Mouse (Mus musculus) embryonic facial prominence, embryonic 15.5 days (tissue): ENCODE results near the gene Cgnl1. TPM values are rescaled to one million over a fixed set of nuclear protein-coding genes. Genes with fewer than 3 reads are reported as not detected.

ENCODE experiments used
- ATAC-seq: fragments of 200-750 bp; cut with Nextera tagmentation; 2 replicates; pipeline ENCODE4 v1.8.0; 2017; ENCODE audit warnings: low read depth, moderate TSS enrichment; ENCODE audit not compliant: insufficient number of reproducible peaks, low FRiP score, low TSS enrichment
- H3K27ac ChIP-seq: fragments of 300-500 bp; sonication (generic); replicated peaks from 2 replicates; pipeline ENCODE4 v1.5.1; 2015; ENCODE audit warnings: mild to moderate bottlenecking, inconsistent platforms
- H3K27me3 ChIP-seq: fragments of 300-500 bp; sonication (generic); 2 replicates; pipeline ENCODE4 v1.6.1; 2015; ENCODE audit warnings: inconsistent platforms
- H3K36me3 ChIP-seq: fragments of 300-500 bp; sonication (generic); 2 replicates; pipeline ENCODE4 v1.6.1; 2015; ENCODE audit warnings: mild to moderate bottlenecking, inconsistent platforms
- H3K4me1 ChIP-seq: fragments of 300-500 bp; sonication (generic); 2 replicates; pipeline ENCODE4 v1.6.1; 2015; ENCODE audit warnings: inconsistent platforms
- H3K4me2 ChIP-seq: fragments of 300-500 bp; sonication (generic); replicated peaks from 2 replicates; pipeline ENCODE4 v1.6.1; 2015; ENCODE audit warnings: mild to moderate bottlenecking, inconsistent platforms
- H3K4me3 ChIP-seq: fragments of 300-500 bp; sonication (generic); replicated peaks from 2 replicates; pipeline ENCODE4 v1.5.1; 2015; ENCODE audit warnings: mild to moderate bottlenecking, inconsistent platforms
- H3K9ac ChIP-seq: fragments of 300-500 bp; sonication (generic); 2 replicates; pipeline ENCODE4 v1.6.1; 2015; ENCODE audit warnings: inconsistent platforms
- H3K9me3 ChIP-seq: fragments of 300-500 bp; sonication (generic); replicated peaks from 2 replicates; pipeline ENCODE4 v1.6.1; 2016; ENCODE audit warnings: inconsistent platforms
- WGBS: fragments of 180-500 bp; shearing (Covaris S2); methylation state at CpG from one replicate; pipeline ENCODE4 v1.1.7; 2015; 5-methylcytosine and 5-hydroxymethylcytosine counted together
- polyA plus RNA-seq: library from polyadenylated mRNA; unstranded; fragments of >200 nt; fragmentation: Nextera tagmentation; extraction: Ambion mirVana; gene quantifications from 2 replicates; pipeline ENCODE4 v1.2.1, GENCODE M21; 2015

Gene Cgnl1
- polyA plus RNA-seq, result 10.8 TPM in 2 replicates

DNA sequence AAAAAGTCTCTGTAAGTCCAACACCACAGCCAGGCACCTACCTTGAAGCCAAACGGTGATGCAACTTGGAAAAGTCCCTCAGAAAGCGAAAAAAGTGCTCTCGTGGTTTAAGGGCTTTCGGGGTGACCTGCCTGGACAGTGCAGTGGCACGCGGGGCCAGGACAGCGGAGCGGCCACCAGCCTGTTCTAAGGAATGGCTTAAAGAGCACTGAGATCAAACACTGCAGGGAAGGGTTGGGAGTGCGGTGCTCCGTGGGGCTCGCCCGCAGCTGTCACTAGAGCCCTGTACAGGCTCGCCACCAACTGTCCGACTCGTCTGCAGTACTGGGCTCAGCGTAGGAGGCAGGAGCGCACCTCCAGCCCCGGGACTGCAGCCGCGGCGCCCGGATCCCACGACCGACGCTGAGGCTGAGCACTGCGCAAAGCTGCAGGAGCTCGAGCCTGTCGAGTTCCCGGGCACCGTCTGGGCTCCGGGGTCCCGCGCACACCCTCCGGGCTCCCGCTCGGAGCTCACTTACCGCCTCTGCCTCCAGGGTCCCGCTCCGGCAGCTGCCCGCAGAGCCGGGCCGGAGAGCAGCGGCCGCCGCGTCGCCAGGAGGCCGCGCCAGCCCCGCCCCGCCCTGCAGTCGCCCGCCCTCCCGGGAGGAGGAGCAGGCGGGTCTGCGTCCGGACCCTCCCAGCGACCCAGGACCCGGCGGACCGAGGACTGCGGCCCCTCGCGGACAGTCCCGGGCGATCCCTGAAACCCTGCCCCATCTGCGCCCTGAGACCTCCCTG is at the start of gene Cgnl1:
Gene Cgnl1, minus strand, starts transcription at position 612 of the 777 bp plus-strand sequence.
- Histone ChIP-seq H3K4me3 (peak within 1 kb of the TSS; percentile 73), H3K9me3 (no peaks in the 10 kb centered on the region), H3K9ac (peak within 1 kb of the TSS; percentile 47), H3K4me1 (peaks cover 19% of the 10 kb centered on the region), H3K27ac (peak within 1 kb of the TSS; percentile 79), H3K36me3 (no peaks in the 10 kb centered on the region), H3K27me3 (no peaks in the 10 kb centered on the region), H3K4me2 (peak within 1 kb of the TSS; percentile 87)
- ATAC-seq, result peak; percentile 88
- under 1% methylated on average over 63 of the region's 67 CpGs for WGBS

DNA sequence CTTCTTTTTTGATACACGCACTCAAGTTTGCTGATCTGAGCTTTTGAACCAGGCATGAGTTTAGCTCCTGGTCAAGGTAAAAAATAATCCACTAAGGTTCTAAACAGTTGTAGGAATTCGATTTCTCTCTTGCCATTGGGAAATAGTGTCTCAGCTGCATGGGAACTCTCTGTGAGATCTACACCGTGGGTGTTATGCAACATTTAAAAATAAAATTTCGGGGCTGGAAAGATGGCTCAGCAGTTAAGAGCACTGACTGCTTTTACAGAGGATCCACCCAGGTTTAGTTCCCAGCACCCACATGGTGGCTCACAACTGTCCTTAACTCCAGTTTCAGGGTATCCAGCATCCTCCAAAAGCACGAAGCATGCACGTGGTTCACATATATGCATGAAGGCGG is 47.1 kb upstream of the Cgnl1 start:
- WGBS, result 87% methylated on average over 7 of the region's 7 CpGs
- Histone ChIP-seq H3K27me3 (no peaks in the 10 kb centered on the region), H3K4me2 (no peak overlapping the region), H3K4me1 (0 out of 2 replicates have a peak, but pooled peaks cover 4% of the 10 kb centered on the region), H3K27ac (no peak overlapping the region), H3K9me3 (no peaks in the 10 kb centered on the region), H3K9ac (no peak overlapping the region), H3K36me3 (no peaks in the 10 kb centered on the region), H3K4me3 (no peak overlapping the region)
- ATAC-seq, result no peak

GRCm38 (mm10) chr9:71816121-71816520 is 44.7 kb upstream of the Cgnl1 start:
- Histone ChIP-seq H3K27ac (no peak overlapping the region), H3K4me2 (no peak overlapping the region), H3K36me3 (no peaks in the 10 kb centered on the region), H3K27me3 (no peaks in the 10 kb centered on the region), H3K9ac (no peak overlapping the region), H3K4me3 (no peak overlapping the region), H3K9me3 (no peaks in the 10 kb centered on the region), H3K4me1 (peaks cover 4% of the 10 kb centered on the region; the same call in 1 of the 2 replicates)
- ATAC-seq, result no peak
- 45% methylated on average over 3 of the region's 3 CpGs for WGBS

- ATAC-seq, result no peak
- 84% methylated on average over 3 of the region's 3 CpGs for WGBS
Observed at GRCm38 (mm10) chr9:71813565-71813964, 42.2 kb upstream of the Cgnl1 start.

DNA sequence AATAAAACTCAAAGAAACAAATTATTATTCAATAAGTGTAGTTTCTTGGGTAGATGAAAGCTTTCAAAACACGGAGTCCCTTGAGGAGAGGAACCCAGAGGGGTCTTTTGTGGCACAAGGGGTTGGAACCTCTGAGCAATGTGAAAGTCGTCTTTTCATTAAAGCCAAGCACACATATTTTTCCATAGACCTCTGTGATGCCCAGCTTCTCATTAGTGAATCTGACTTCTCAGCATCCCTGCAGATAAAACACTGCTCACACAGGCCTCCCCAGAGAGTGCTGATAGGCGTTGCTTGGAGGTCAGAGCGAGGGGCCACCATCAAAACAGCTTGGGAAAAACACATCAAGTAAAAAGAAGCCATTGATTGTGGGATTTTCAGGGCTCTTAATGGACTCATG is 41.5 kb upstream of the Cgnl1 start:
- H3K9ac ChIP-seq, result no peak overlapping the region
- H3K4me1 ChIP-seq, result peaks cover 5% of the 10 kb centered on the region; the same call in 1 of the 2 replicates
- H3K27me3 ChIP-seq, result no peaks in the 10 kb centered on the region
- 61% methylated on average over 4 of the region's 4 CpGs for WGBS
- H3K36me3 ChIP-seq, result no peaks in the 10 kb centered on the region
- H3K9me3 ChIP-seq, result no peaks in the 10 kb centered on the region
- ATAC-seq, result no peak
- H3K4me3 ChIP-seq, result no peak overlapping the region
- no peak overlapping the region for H3K27ac ChIP-seq
- H3K4me2 ChIP-seq, result no peak overlapping the region

More at GRCm38 (mm10) chr9:71813565-71813964, 42.2 kb upstream of the Cgnl1 start:
- Histone ChIP-seq H3K4me1 (peaks cover 8% of the 10 kb centered on the region; the same call in 1 of the 2 replicates), H3K36me3 (no peaks in the 10 kb centered on the region), H3K4me2 (no peak overlapping the region), H3K27ac (no peak overlapping the region), H3K27me3 (no peaks in the 10 kb centered on the region), H3K4me3 (no peak overlapping the region), H3K9ac (no peak overlapping the region), H3K9me3 (no peaks in the 10 kb centered on the region)

GRCm38 (mm10) chr9:71812402-71812801 is 41.0 kb upstream of the Cgnl1 start:
- 31% methylated on average over 4 of the region's 4 CpGs for WGBS
- no peak for ATAC-seq
- no peaks in the 10 kb centered on the region for H3K9me3 ChIP-seq

DNA sequence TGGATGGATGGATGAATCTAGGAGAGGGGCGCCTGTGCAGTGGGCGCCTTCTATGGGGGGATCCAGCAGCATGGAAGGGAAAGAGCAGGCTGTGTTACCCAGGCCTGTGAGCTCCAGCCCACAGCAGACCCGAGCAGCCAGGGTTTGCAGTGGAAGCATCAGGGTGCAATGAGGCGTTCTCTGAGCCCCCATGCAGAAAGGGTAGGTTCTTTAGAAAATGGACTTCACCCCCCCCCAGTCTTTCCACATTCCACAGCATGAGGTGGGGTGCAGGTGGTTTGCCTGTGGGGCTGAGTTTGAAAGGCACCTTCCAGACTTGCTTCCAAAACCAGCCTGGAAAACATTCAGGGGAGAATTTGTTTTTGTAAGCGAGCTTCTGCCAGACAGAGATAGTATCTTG is 40.0 kb upstream of the Cgnl1 start:
- WGBS, result 62% methylated on average over 5 of the region's 5 CpGs
- no peak overlapping the region for H3K4me2 ChIP-seq
- H3K27ac ChIP-seq, result no peak overlapping the region

More at GRCm38 (mm10) chr9:71812402-71812801, 41.0 kb upstream of the Cgnl1 start:
- no peaks in the 10 kb centered on the region for H3K27me3 ChIP-seq
- no peak overlapping the region for H3K4me3 ChIP-seq
- H3K9ac ChIP-seq, result no peak overlapping the region
- no peak overlapping the region for H3K27ac ChIP-seq
- no peaks in the 10 kb centered on the region for H3K36me3 ChIP-seq
- H3K4me1 ChIP-seq, result peaks cover 5% of the 10 kb centered on the region; the same call in 1 of the 2 replicates
- no peak overlapping the region for H3K4me2 ChIP-seq

GRCm38 (mm10) chr9:71810723-71811122 is 39.3 kb upstream of the Cgnl1 start:
- Histone ChIP-seq H3K9me3 (no peaks in the 10 kb centered on the region), H3K9ac (no peak overlapping the region), H3K4me1 (peaks cover 5% of the 10 kb centered on the region; the same call in 1 of the 2 replicates), H3K27me3 (no peaks in the 10 kb centered on the region), H3K4me3 (no peak overlapping the region), H3K4me2 (no peak overlapping the region), H3K27ac (no peak overlapping the region), H3K36me3 (no peaks in the 10 kb centered on the region)
- WGBS, result 73% methylated on average over 2 of the region's 2 CpGs
- ATAC-seq, result no peak

More for the DNA sequence above, 40.0 kb upstream of the Cgnl1 start:
- Histone ChIP-seq H3K27me3 (no peaks in the 10 kb centered on the region), H3K4me1 (peaks cover 5% of the 10 kb centered on the region; the same call in 1 of the 2 replicates), H3K9me3 (no peaks in the 10 kb centered on the region), H3K9ac (no peak overlapping the region), H3K36me3 (no peaks in the 10 kb centered on the region), H3K4me3 (no peak overlapping the region)
- ATAC-seq, result no peak

DNA sequence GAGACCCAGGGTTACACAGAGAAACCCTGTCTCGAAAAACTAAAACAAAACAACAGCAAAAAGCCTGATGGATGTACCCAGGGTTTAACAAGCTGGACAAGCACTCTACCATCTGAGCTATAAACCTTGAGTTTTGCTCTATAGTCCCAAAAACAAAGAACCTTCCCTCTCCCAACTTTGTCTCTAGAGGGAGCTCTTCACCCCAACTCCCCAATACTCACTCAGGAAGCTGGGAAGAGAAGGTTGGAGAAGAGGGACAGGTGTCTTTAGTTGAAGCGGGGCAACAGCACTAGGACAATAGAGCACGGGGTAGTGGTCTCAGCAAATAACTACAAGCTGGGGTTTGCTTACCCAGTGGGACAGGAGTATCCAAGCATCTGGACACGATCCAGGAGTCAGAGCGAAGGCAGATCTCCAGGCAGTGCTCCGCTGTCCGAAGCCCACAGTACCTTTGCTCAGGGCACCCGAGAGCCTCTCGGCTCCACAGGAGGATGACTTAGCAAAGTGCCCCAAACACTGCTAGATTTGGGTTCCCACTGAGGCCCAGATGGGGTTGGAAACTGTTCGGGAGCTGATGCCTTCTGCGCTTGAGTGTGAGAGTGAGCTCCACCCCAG is 37.3 kb upstream of the Cgnl1 start:
- Histone ChIP-seq H3K4me3 (no peak overlapping the region), H3K4me1 (peaks cover 5% of the 10 kb centered on the region; the same call in 1 of the 2 replicates), H3K9me3 (no peaks in the 10 kb centered on the region), H3K4me2 (peak overlapping the region; percentile 32), H3K9ac (no peak overlapping the region), H3K27ac (no peak overlapping the region), H3K27me3 (no peaks in the 10 kb centered on the region), H3K36me3 (no peaks in the 10 kb centered on the region)
- ATAC-seq, result no peak
- 43% methylated on average over 11 of the region's 11 CpGs for WGBS

DNA sequence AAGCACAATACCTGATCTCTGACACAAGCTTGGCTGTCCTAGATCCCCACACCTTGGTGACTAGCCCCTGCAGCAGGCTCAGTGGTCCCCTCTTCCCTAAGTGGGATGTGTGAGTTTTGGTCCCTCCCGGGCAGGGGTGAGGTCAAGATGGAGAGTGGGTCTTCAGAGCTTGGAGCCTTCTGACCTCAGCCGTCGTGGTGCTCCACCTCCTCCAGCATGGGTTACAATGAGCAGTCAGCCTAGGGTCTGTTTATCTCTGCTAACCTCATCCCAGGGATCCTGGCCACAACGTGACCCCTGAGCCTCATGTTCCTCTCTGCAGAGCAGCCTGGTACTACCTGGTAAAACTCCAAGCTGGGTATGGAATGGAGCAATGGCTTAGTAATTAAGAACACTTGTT is 36.4 kb upstream of the Cgnl1 start:
- Histone ChIP-seq H3K27me3 (no peaks in the 10 kb centered on the region), H3K36me3 (no peaks in the 10 kb centered on the region), H3K9me3 (no peaks in the 10 kb centered on the region), H3K9ac (no peak overlapping the region), H3K4me1 (peaks cover 5% of the 10 kb centered on the region; the same call in 1 of the 2 replicates), H3K27ac (no peak overlapping the region), H3K4me3 (no peak overlapping the region), H3K4me2 (no peak overlapping the region)
- 70% methylated on average over 4 of the region's 4 CpGs for WGBS
- ATAC-seq, result no peak

- H3K4me1 ChIP-seq, result peaks cover 5% of the 10 kb centered on the region; the same call in 1 of the 2 replicates
- H3K9ac ChIP-seq, result no peak overlapping the region
- no peak for ATAC-seq
- H3K27ac ChIP-seq, result no peak overlapping the region
- H3K36me3 ChIP-seq, result no peaks in the 10 kb centered on the region
- no peak overlapping the region for H3K4me2 ChIP-seq
- no peaks in the 10 kb centered on the region for H3K9me3 ChIP-seq
- 1% methylated on average over 2 of the region's 2 CpGs for WGBS
- no peak overlapping the region for H3K4me3 ChIP-seq
- H3K27me3 ChIP-seq, result no peaks in the 10 kb centered on the region
Observed at GRCm38 (mm10) chr9:71806422-71806805, 35.0 kb upstream of the Cgnl1 start.
